Mouse (Mus musculus): ENCODE measurements around the gene Bcl2l1.

The Bcl2l1 gene

GRCm38 (mm10) chr2:152804408-152805110 is 27.0 kb downstream of the Bcl2l1 start:
- no peak for DNase-seq (ENCODE audit: extremely low spot score, low read depth, low spot score)

DNA sequence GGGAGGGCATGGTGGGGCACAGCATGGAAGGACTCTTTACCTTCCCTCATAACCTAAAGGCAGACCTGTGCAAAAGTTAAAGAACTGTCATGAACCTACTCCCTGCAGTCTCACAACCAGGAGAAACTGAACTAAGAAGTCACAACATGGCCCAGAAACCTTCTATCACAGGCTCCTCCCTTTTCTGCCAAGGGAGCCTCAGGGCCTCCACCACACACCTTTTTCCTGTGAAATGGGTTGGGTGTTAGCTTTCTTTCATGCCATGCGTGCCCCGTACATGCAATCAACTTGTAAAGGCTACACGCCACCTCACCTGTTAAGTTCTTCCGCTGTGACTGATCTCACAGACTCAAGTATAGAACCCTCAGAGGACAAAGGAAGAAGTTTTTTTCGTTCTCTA is 28.4 kb downstream of the Bcl2l1 start:
- DNase-seq (ENCODE audit: extremely low spot score, low read depth, low spot score), result no peak

- DNase-seq (ENCODE audit: extremely low spot score, low read depth, low spot score), result no peak
Measured at GRCm38 (mm10) chr2:152802303-152802702, 29.2 kb downstream of the Bcl2l1 start.

- DNase-seq (ENCODE audit: extremely low spot score, low read depth, low spot score), result no peak
Measured at GRCm38 (mm10) chr2:152800762-152801113, 30.8 kb downstream of the Bcl2l1 start.

DNA sequence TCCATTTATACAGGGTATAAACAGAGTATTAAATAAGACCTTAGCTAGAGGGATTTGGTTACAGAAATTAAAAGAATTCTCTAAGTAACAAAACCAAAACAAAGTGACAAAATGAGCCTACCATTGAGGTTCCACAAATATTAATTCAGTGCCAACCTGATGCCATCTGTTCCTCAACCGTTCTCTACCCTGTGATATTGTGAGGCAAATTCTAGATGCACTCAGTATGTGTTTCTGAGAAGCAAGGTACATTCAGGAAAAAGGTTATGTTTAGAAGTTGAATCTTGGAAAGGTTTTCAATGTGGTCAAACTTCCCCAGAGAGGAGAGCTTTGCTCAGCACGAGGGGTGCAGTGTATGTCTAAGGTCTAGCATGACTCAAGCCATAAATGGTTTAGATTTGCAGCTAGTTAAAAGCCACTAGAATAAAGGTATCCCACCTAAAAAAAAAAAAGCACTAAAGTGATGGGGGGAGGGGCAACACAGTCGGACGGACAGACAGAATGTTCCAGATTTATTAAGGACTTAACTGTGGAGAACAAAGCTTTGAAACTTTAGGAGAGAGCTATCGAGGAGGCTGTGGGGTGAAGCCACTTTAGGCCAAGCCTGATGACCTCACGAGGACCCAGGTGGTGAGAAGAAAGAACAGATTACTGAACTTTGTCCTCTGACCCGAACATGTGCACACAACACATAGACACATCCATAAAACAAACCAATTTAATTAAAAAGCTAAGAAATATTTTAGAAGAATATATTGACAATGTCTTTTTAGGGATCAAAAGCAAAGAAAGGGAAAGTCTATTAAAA is 31.4 kb downstream of the Bcl2l1 start:
- no peak for DNase-seq (ENCODE audit: extremely low spot score, low read depth, low spot score)

GRCm38 (mm10) chr2:152797589-152797988 is 33.9 kb downstream of the Bcl2l1 start:
- no peak for DNase-seq (ENCODE audit: extremely low spot score, low read depth, low spot score)

GRCm38 (mm10) chr2:152794281-152794827 is 37.2 kb downstream of the Bcl2l1 start:
- DNase-seq (ENCODE audit: extremely low spot score, low read depth, low spot score), result no peak

DNA sequence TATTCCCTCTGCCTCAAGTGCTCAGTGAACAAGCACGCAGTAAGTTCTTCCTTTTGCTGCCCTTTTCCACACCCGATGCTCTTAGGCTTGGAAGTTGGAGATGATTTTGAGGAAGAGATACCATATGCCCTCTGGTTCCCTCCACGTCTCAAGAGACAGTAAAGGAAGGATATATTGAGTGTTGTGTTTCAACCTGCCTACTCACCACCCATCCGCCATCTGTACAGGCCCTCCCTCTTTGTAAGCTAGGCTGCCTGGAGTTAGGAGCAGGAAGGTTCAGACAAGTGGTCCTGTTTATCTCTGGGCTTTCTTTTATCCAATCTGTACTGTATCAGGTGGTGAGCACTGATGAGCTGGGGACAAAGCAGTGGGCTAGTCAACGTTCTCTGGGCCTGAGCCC is 38.1 kb downstream of the Bcl2l1 start:
- no peak for DNase-seq (ENCODE audit: extremely low spot score, low read depth, low spot score)

- no peak for DNase-seq (ENCODE audit: extremely low spot score, low read depth, low spot score)
Measured at GRCm38 (mm10) chr2:152792461-152792860, 39.1 kb downstream of the Bcl2l1 start.

GRCm38 (mm10) chr2:152789591-152789999 is 41.9 kb downstream of the Bcl2l1 start:
- DNase-seq (ENCODE audit: extremely low spot score, low read depth, low spot score), result no peak

- DNase-seq (ENCODE audit: extremely low spot score, low read depth, low spot score), result no peak
Measured at GRCm38 (mm10) chr2:152788892-152789421, 42.6 kb downstream of the Bcl2l1 start.

DNA sequence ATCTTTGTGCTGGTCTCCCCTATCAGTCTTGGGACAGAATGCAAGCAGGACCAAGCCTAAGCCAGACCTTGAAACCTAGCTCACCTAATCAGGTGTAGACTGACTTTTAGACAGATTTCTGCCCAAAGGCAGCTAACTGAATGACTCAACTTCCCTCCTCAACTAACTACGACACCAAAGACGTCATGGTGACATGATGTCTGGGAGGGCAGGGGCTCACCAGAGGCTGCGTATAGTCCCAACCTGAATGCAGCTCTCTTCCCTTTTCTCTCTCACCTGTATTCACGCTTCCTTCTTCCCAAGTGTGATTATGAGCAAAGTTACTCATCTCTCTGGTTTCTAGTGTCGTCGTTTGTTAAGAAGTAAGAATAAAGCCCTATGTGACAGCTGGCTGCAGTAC is 44.0 kb downstream of the Bcl2l1 start:
- DNase-seq (ENCODE audit: extremely low spot score, low read depth, low spot score), result no peak

DNA sequence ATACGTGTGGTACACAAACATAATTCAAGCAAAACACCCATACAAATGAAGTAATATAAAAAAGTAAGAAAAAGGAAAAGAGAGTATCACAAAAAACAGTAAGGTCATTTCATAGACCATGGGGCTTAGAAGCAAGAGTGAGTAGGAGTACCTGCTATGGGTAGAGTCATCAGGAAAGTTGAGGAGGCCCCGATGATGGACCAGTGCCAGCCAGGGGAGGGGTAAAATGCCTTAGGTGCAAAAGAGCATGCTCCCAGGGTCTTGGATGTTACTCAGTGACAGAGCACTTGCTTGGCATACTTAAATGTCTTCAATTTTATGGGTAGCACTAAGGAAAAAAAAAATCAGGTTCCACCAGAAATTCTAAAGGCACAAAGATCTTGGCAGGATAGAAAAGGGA is 44.4 kb downstream of the Bcl2l1 start:
- no peak for DNase-seq (ENCODE audit: extremely low spot score, low read depth, low spot score)

- DNase-seq (ENCODE audit: extremely low spot score, low read depth, low spot score), result no peak
Measured at GRCm38 (mm10) chr2:152785446-152786350, 45.8 kb downstream of the Bcl2l1 start.

GRCm38 (mm10) chr2:152784640-152785039 is 46.9 kb downstream of the Bcl2l1 start:
- DNase-seq (ENCODE audit: extremely low spot score, low read depth, low spot score), result no peak

DNA sequence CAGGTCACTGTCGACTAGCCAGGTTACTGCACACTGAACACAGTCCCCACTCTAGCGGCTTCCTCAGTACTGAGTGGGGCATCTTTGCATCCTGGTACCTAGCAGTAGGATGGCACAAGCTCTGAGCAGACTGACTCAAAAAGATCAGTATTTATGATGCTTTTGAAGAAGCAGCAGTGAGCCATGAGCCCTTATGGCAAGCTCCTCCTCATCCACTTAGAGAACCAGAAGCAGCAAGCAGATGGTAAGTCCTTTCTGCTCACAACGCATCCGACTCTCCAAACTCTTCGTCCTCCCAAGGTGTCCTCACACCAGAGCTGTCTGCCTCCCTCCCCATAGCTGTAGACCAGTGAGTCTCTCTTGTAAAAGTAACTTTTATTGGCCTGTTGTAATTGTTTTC is 48.3 kb downstream of the Bcl2l1 start:
- DNase-seq (ENCODE audit: extremely low spot score, low read depth, low spot score), result no peak

DNA sequence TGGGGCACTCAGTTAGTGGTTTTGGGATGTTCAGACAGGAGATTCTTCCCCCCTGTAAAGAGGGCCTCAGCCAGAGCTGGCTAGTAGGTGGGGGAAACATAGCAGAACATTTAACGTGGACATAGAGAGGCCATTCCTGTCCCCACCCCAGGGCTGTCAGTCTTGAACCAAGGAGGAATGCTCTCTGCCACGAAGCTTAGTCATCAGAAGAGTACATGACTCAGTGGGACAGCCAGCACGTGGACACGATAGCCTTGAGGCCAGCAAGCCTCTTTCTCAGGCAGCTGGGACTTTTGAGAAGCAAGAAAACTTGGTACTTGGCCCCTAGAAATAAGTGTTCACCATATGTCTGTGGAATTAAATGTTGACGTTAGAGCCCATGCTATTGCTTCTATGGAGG is 48.9 kb downstream of the Bcl2l1 start:
- DNase-seq (ENCODE audit: extremely low spot score, low read depth, low spot score), result no peak

- no peak for DNase-seq (ENCODE audit: extremely low spot score, low read depth, low spot score)
Measured at GRCm38 (mm10) chr2:152781031-152781711, 50.4 kb downstream of the Bcl2l1 start.

DNA sequence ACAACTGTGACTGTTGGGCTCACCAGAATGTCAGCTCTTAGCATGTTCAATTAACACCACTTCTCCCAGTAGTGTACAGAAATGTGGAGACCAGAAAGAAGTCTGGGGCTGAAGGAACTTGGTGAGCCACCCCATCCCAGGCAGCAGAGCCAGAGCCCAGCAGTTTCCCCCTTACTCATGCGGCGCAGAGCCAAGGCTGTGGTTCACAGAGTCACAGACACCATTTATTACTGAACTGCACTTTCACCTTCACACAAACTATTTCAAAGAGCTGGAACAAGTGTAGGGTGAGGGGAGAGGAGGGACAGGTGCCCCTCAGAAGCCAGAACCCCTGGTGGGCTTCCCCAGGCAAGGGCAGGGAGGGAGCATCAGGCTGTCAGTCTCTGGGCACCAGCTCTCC is 51.1 kb downstream of the Bcl2l1 start:
- no peak for DNase-seq (ENCODE audit: extremely low spot score, low read depth, low spot score)

DNA sequence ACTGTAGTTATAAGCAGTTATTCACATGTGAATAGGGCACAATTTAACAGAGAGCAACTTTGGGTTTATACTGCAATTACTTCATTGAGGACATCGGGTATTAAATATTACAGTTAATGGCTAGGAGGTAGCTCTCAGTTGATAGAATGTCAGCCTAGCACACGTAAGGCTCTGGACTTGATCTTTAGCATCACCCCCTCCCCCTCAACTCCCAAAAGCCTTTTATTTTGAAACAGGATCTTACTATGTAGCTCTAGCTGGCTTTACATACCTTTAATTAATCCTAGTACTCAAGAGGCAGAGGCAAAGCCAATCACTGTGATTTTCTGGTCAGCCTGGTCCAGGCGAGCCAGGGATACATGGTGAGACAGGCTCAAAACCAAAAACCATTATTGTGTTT is 54.4 kb downstream of the Bcl2l1 start:
- no peak for DNase-seq (ENCODE audit: extremely low spot score, low read depth, low spot score)

All from hindlimb bud, embryonic 11.5 days (tissue).